Mouse (Mus musculus) thymus, adult 2 months (tissue): Measurements from ENCODE around the gene Zfr2. TPM values are rescaled to one million over a fixed set of nuclear protein-coding genes. Genes with fewer than 3 reads are reported as not detected.

Source experiments
- DNase-seq: peaks from one replicate; pipeline ENCODE4 v3.0.0; 2021
- H3K27ac ChIP-seq: fragments of 200-500 bp; 2 replicates; pipeline ENCODE4 v1.5.1; 2012; ENCODE audit warnings: low read length, control low read depth; ENCODE audit not compliant: control insufficient read depth, insufficient read depth
- H3K27me3 ChIP-seq: fragments of 200-500 bp; 2 replicates; pipeline ENCODE4 v1.6.1; 2012; ENCODE audit warnings: mild to moderate bottlenecking, low read length, moderate library complexity, mixed read lengths; ENCODE audit not compliant: control insufficient read depth, insufficient read depth
- H3K36me3 ChIP-seq: fragments of 200-500 bp; 2 replicates; pipeline ENCODE4 v1.6.1; 2012; ENCODE audit warnings: mild to moderate bottlenecking, low read length, moderate library complexity; ENCODE audit not compliant: control insufficient read depth, insufficient read depth
- H3K4me1 ChIP-seq: fragments of 200-500 bp; replicated peaks from 2 replicates; pipeline ENCODE4 v1.6.1; 2012; ENCODE audit warnings: low read length; ENCODE audit not compliant: control insufficient read depth, insufficient read depth
- H3K4me3 ChIP-seq: fragments of 200-500 bp; 2 replicates; pipeline ENCODE4 v1.5.1; 2012; ENCODE audit warnings: mild to moderate bottlenecking, low read length, control low read depth, moderate library complexity; ENCODE audit not compliant: control insufficient read depth, insufficient read depth
- CTCF ChIP-seq: fragments of 200-500 bp; IDR thresholded peaks from 2 replicates; pipeline ENCODE4 v1.5.1; 2012; ENCODE audit warnings: mild to moderate bottlenecking, control low read depth, low read length, moderate library complexity, borderline replicate concordance; ENCODE audit not compliant: control insufficient read depth, poor library complexity, insufficient read depth; ENCODE audit errors: extremely low read depth
- POLR2A ChIP-seq: fragments of 200-500 bp; IDR thresholded peaks from 2 replicates; pipeline ENCODE4 v1.6.1; 2012; ENCODE audit warnings: mild to moderate bottlenecking, low read length, control low read depth, moderate library complexity; ENCODE audit not compliant: control insufficient read depth, poor library complexity, insufficient read depth; ENCODE audit errors: extremely low read depth
- WGBS: fragments of 180-500 bp; shearing (Covaris S2); methylation state at CpG from one replicate; pipeline ENCODE4 v1.1.7; 2018; 5-methylcytosine and 5-hydroxymethylcytosine counted together
- polyA plus RNA-seq: library from polyadenylated mRNA; depleted of rRNA; stranded (reverse); fragments of >200 nt; gene quantifications from 2 replicates; pipeline ENCODE4 v1.2.3, GENCODE M21; 2012

Gene Zfr2
- polyA plus RNA-seq, 1 experiment = 9.6 TPM

GRCm38 (mm10) chr10:81284719-81285118 is 51.8 kb downstream of the Zfr2 start:
- Histone ChIP-seq H3K27ac (no peak overlapping the region), H3K36me3 (no peaks in the 10 kb centered on the region), H3K4me1 (peaks cover 25% of the 10 kb centered on the region), H3K27me3 (no peaks in the 10 kb centered on the region), H3K4me3 (no peak overlapping the region)
- no peak for DNase-seq
- no peak for TF ChIP-seq CTCF
- TF ChIP-seq POLR2A = no peak
- 70% methylated on average over 17 of the region's 17 CpGs for WGBS

- H3K27ac ChIP-seq = no peak overlapping the region
- 2% methylated on average over 54 of the region's 54 CpGs for WGBS
Measured at GRCm38 (mm10) chr10:81285694-81286450, 52.9 kb downstream of the Zfr2 start.

GRCm38 (mm10) chr10:81286586-81286985 is 53.6 kb downstream of the Zfr2 start:
- H3K27me3 ChIP-seq = no peaks in the 10 kb centered on the region
- 72% methylated on average over 6 of the region's 6 CpGs for WGBS
- no peaks in the 10 kb centered on the region for H3K36me3 ChIP-seq
- H3K4me3 ChIP-seq = no peak overlapping the region
- no peak overlapping the region for H3K27ac ChIP-seq
- peaks cover 43% of the 10 kb centered on the region for H3K4me1 ChIP-seq
- DNase-seq = no peak
- TF ChIP-seq CTCF = no peak
- no peak for TF ChIP-seq POLR2A

More at GRCm38 (mm10) chr10:81285694-81286450, 52.9 kb downstream of the Zfr2 start:
- Histone ChIP-seq H3K4me3 (peak overlapping the region; percentile 60), H3K36me3 (no peaks in the 10 kb centered on the region), H3K27me3 (no peaks in the 10 kb centered on the region), H3K4me1 (peaks cover 36% of the 10 kb centered on the region)
- no peak for TF ChIP-seq CTCF
- peak; percentile 48; the same call in 1 of the 2 replicates for TF ChIP-seq POLR2A
- peak; percentile 97 for DNase-seq

- H3K27ac ChIP-seq = no peak overlapping the region
- H3K4me1 ChIP-seq = peaks cover 49% of the 10 kb centered on the region
- no peak overlapping the region for H3K4me3 ChIP-seq
- peak; percentile 74 for DNase-seq
- H3K27me3 ChIP-seq = no peaks in the 10 kb centered on the region
- TF ChIP-seq POLR2A (no peak), CTCF (peak; percentile 87; the same call in 1 of the 2 replicates)
- no peaks in the 10 kb centered on the region for H3K36me3 ChIP-seq
- 77% methylated on average over 8 of the region's 8 CpGs for WGBS
Measured at GRCm38 (mm10) chr10:81287513-81288157, 54.7 kb downstream of the Zfr2 start.

GRCm38 (mm10) chr10:81288601-81289000 is 55.6 kb downstream of the Zfr2 start:
- H3K36me3 ChIP-seq = no peaks in the 10 kb centered on the region
- no peak overlapping the region for H3K27ac ChIP-seq
- WGBS = 55% methylated on average over 6 of the region's 6 CpGs
- H3K27me3 ChIP-seq = no peaks in the 10 kb centered on the region
- TF ChIP-seq POLR2A (no peak), CTCF (peak; percentile 44; the same call in 1 of the 2 replicates)
- H3K4me1 ChIP-seq = peaks cover 50% of the 10 kb centered on the region
- DNase-seq = peak; percentile 63
- H3K4me3 ChIP-seq = no peak overlapping the region

GRCm38 (mm10) chr10:81289278-81289677 is 56.3 kb downstream of the Zfr2 start:
- Histone ChIP-seq H3K27ac (no peak overlapping the region), H3K27me3 (no peaks in the 10 kb centered on the region), H3K4me1 (peaks cover 57% of the 10 kb centered on the region), H3K4me3 (no peak overlapping the region), H3K36me3 (no peaks in the 10 kb centered on the region)
- WGBS = 12% methylated on average over 7 of the region's 7 CpGs
- TF ChIP-seq POLR2A (no peak), CTCF (peak; percentile 89)
- peak; percentile 74 for DNase-seq

- no peak for TF ChIP-seq CTCF
- TF ChIP-seq POLR2A = no peak
- no peaks in the 10 kb centered on the region for H3K36me3 ChIP-seq
- no peaks in the 10 kb centered on the region for H3K27me3 ChIP-seq
- no peak overlapping the region for H3K4me3 ChIP-seq
- H3K27ac ChIP-seq = no peak overlapping the region
- WGBS = 83% methylated on average over 14 of the region's 14 CpGs
- H3K4me1 ChIP-seq = peaks cover 61% of the 10 kb centered on the region
- no peak for DNase-seq
Measured at GRCm38 (mm10) chr10:81289811-81290210, 56.9 kb downstream of the Zfr2 start.
